ENCODE assay signal across 8 mouse cellular contexts in the genomic region with DNA sequence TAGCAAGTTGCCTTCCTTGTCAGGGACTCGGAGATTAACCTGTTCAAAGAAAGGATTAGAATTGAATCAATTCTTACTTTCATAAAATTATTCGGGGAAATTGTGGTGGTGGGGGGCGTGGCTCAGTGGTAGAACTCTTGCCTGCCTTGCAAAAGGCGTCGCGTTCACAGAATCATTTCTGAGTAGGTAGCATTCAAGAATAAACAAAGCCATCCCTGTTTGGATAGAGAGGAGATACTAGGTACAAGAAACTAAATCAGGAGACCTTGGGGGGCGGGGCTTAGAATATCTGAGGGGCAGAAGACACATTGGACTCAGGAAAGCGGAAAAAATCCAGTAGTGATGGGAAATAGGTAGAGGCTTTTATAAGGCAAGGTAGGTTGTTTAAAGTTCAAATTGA. TPM values are rescaled to one million over a fixed set of nuclear protein-coding genes. Genes with fewer than 3 reads are reported as not detected.
DNase-seq lines count a peak whose midpoint lies in the region; ATAC-seq and TF ChIP-seq lines count a peak whose summit lies in the region.

A gene (minus strand): TSS at position 125 of the 400 bp plus-strand sequence.

- no peak for TF ChIP-seq EP300 in heart, adult 2 months (IDR thresholded peaks at IDR 0.05; ENCODE audit: insufficient read depth, low read depth, low read length)

- no peak for TF ChIP-seq POLR2A in thymus, adult 2 months (IDR thresholded peaks at IDR 0.05; ENCODE audit: control insufficient read depth, extremely low read depth, insufficient read depth, low read length, poor library complexity)
- TF ChIP-seq POLR2A in heart, adult 2 months (IDR thresholded peaks at IDR 0.05; ENCODE audit: insufficient read depth, low read depth, low read length) = no peak

- no peak for ATAC-seq in common myeloid progenitor, adult 5-6 weeks (replicated peaks; ENCODE audit: low read depth, poor library complexity, severe bottlenecking)
- no peak for ATAC-seq in midbrain, embryonic 11.5 days (ENCODE audit: low FRiP score)

- H3K27ac ChIP-seq in thymus, adult 2 months (ENCODE audit: control insufficient read depth, insufficient read depth, low read length) = no peak within 1 kb of the TSS
- peak within 1 kb of the TSS; percentile 61 for H3K27ac ChIP-seq in heart, adult 2 months
- H3K27ac ChIP-seq in midbrain, embryonic 11.5 days (ENCODE audit: low read depth, low read length) = peak within 1 kb of the TSS; percentile 17; the same call in 1 of the 2 replicates

- peaks cover 3% of the 10 kb centered on the region; the same call in 1 of the 2 replicates for H3K4me1 ChIP-seq in thymus, adult 2 months (replicated peaks; ENCODE audit: control insufficient read depth, insufficient read depth, low read length)
- peaks cover 3% of the 10 kb centered on the region; the same call in 1 of the 2 replicates for H3K4me1 ChIP-seq in heart, adult 2 months (ENCODE audit: control insufficient read depth, insufficient read depth, low read length)
- H3K4me1 ChIP-seq in midbrain, embryonic 11.5 days (ENCODE audit: control insufficient read depth, insufficient read depth, low read length) = peaks cover 9% of the 10 kb centered on the region

- peak within 1 kb of the TSS; percentile 79 for H3K4me3 ChIP-seq in thymus, adult 2 months (ENCODE audit: control insufficient read depth, insufficient read depth, low read length)
- H3K4me3 ChIP-seq in heart, adult 2 months = peak within 1 kb of the TSS; percentile 88
- peak within 1 kb of the TSS; percentile 85 for H3K4me3 ChIP-seq in midbrain, embryonic 11.5 days (ENCODE audit: low read depth, low read length)

- TF ChIP-seq CTCF in thymus, adult 2 months (IDR thresholded peaks at IDR 0.05; ENCODE audit: borderline replicate concordance, control insufficient read depth, extremely low read depth, insufficient read depth, low read length, poor library complexity) = no peak
- TF ChIP-seq CTCF in heart, adult 2 months (IDR thresholded peaks at IDR 0.05) = no peak

- 20% methylated on average over 8 of the region's 8 CpGs for WGBS in thymus, adult 2 months
- WGBS in heart, adult 2 months = 15% methylated on average over 8 of the region's 8 CpGs
- WGBS in midbrain, embryonic 11.5 days = 18% methylated on average over 8 of the region's 8 CpGs

- no peaks in the 10 kb centered on the region for H3K9me3 ChIP-seq in midbrain, embryonic 11.5 days (ENCODE audit: control insufficient read depth, low read length)

- peak within 1 kb of the TSS; percentile 53 for H3K4me2 ChIP-seq in midbrain, embryonic 11.5 days

- peaks cover 4% of the 10 kb centered on the region; the same call in 1 of the 2 replicates for H3K36me3 ChIP-seq in thymus, adult 2 months (ENCODE audit: control insufficient read depth, insufficient read depth, low read length)
- no peaks in the 10 kb centered on the region; the same call in 1 of the 2 replicates for H3K36me3 ChIP-seq in heart, adult 2 months (ENCODE audit: control insufficient read depth, insufficient read depth, low read length)
- H3K36me3 ChIP-seq in midbrain, embryonic 11.5 days (ENCODE audit: control insufficient read depth, insufficient read depth, low read length) = 0 out of 2 replicates have a peak, but pooled peaks cover 6% of the 10 kb centered on the region

- H3K79me2 ChIP-seq in heart, adult 2 months (replicated peaks; ENCODE audit: control insufficient read depth, insufficient read depth, low read length) = peaks cover 1% of the 10 kb centered on the region; the same call in 1 of the 2 replicates

- no peaks in the 10 kb centered on the region for H3K27me3 ChIP-seq in thymus, adult 2 months (ENCODE audit: control insufficient read depth, insufficient read depth, low read length)
- no peaks in the 10 kb centered on the region for H3K27me3 ChIP-seq in heart, adult 2 months (ENCODE audit: control insufficient read depth, insufficient read depth, low read length)
- H3K27me3 ChIP-seq in midbrain, embryonic 11.5 days (ENCODE audit: control insufficient read depth, insufficient read depth, low read length) = no peaks in the 10 kb centered on the region

- DNase-seq in thymus, adult 2 months = no peak
- no peak for DNase-seq in thymus, adult 18-20 months
- DNase-seq in heart, adult 2 months = no peak
- no peak for DNase-seq in layer of hippocampus, postnatal 10 days (ENCODE audit: low spot score in 2 of 2)
- DNase-seq in midbrain, embryonic 11.5 days (ENCODE audit: low spot score, missing footprints) = no peak
- no peak for DNase-seq in right cerebral cortex, postnatal 14 days
- DNase-seq in spleen, postnatal 4 days (ENCODE audit: low spot score in 2 of 2) = no peak

- intact Hi-C loops in heart, adult 2 months (cut with DNase I) = loop anchor here (2.0 kb wide), 1 partner anchor 36 kb away; a partner anchor contains a TSS

- peak within 1 kb of the TSS; percentile 88 for H3K9ac ChIP-seq in heart, adult 2 months (ENCODE audit: low read depth, low read length)
- H3K9ac ChIP-seq in midbrain, embryonic 11.5 days (ENCODE audit: low read length) = peak within 1 kb of the TSS; percentile 81

RNA-seq across cellular contexts. Expression of the gene that starts here (rescaled TPM):
- 50.2 and 53.8 TPM in 2 replicates for polyA plus RNA-seq in thymus, adult 2 months (2012; rRNA removed)
- total RNA-seq in common myeloid progenitor, adult 5-6 weeks (2017) = 44.1 and 55.1 TPM in 2 replicates
- total RNA-seq in heart, adult 2 months (2021) = 100 to 1,000 TPM; 105 to 115 TPM
- polyA plus RNA-seq in heart, adult 2 months (2012; rRNA removed) = 148 and 203 TPM in 2 replicates
- total RNA-seq in layer of hippocampus, postnatal 10 days (2021) = 100 to 1,000 TPM; 180 to 184 TPM
- 193 and 195 TPM in 2 replicates for polyA plus RNA-seq in midbrain, embryonic 11.5 days (2014; fragmentation: Nextera tagmentation; extraction: Ambion mirVana)
